Mouse (Mus musculus) adrenal gland, postnatal 4 days (tissue): Measurements from ENCODE around the gene Sprr2a2. TPM values are rescaled to one million over a fixed set of nuclear protein-coding genes. Genes with fewer than 3 reads are reported as not detected.
"Not testable (repeated sequence)": the region's sequence is repeated elsewhere in the genome, so short reads cannot be mapped to it uniquely, and the experiment has no call there.

Experiments
- DNase-seq, 2 experiments: peaks; one replicate each; pipeline ENCODE4 v3.0.0; 2021 to 2022; ENCODE audit warnings: low spot score in 2 of 2, mixed read lengths in 2 of 2
- long read RNA-seq, 2 experiments: library from polyadenylated mRNA; stranded (forward); transcript quantifications; one replicate each; pipeline ENCODE4 v2.0.0; 2021
- total RNA-seq, 2 experiments: library from RNA; stranded (reverse); gene quantifications; 2 replicates each; pipeline ENCODE4 v1.2.3; 2021

Gene Sprr2a2
- total RNA-seq = not detected
- long read RNA-seq, experiment 1 = 0 reads
- long read RNA-seq, experiment 2 = 0 reads

GRCm38 (mm10) chr3:92215569-92215968 lies at the start of gene Sprr2a2, which contains the start of gene Sprr2a1:
TSS of gene Sprr2a2 (plus strand) at chr3:92215920.
TSS of gene Sprr2a1 (plus strand) at chr3:92215799.
- not testable (repeated sequence) for DNase-seq

GRCm38 (mm10) chr3:92169847-92170246 lies 45.9 kb upstream of the Sprr2a2 start:
- DNase-seq = no peak

- DNase-seq = no peak
These were observed 38.8 kb upstream of the Sprr2a2 start for GRCm38 (mm10) chr3:92176880-92177279.

GRCm38 (mm10) chr3:92195512-92196200 lies 20.1 kb upstream of the Sprr2a2 start:
- DNase-seq = no peak

GRCm38 (mm10) chr3:92211133-92211925 lies 4.4 kb upstream of the Sprr2a2 start:
- DNase-seq = not testable (repeated sequence)

GRCm38 (mm10) chr3:92212059-92212458 lies 3.7 kb upstream of the Sprr2a2 start:
- DNase-seq = not testable (repeated sequence)

- not testable (repeated sequence) for DNase-seq
These were observed 2.1 kb upstream of the Sprr2a2 start for GRCm38 (mm10) chr3:92213651-92214050.

GRCm38 (mm10) chr3:92219031-92219430 lies 3.3 kb downstream of the Sprr2a2 start:
- DNase-seq = not testable (repeated sequence)

GRCm38 (mm10) chr3:92223708-92224107 lies 8.0 kb downstream of the Sprr2a2 start:
- DNase-seq = not testable (repeated sequence)

- DNase-seq = not testable (repeated sequence)
These were observed 11.7 kb downstream of the Sprr2a2 start for GRCm38 (mm10) chr3:92227410-92227809.

- not testable (repeated sequence) for DNase-seq
These were observed 20.9 kb downstream of the Sprr2a2 start for GRCm38 (mm10) chr3:92236463-92237189.

GRCm38 (mm10) chr3:92238736-92239135 lies 23.0 kb downstream of the Sprr2a2 start:
- DNase-seq = not testable (repeated sequence)

- DNase-seq = not testable (repeated sequence)
These were observed 23.5 kb downstream of the Sprr2a2 start for GRCm38 (mm10) chr3:92239197-92239596.

GRCm38 (mm10) chr3:92244833-92245232 lies 29.1 kb downstream of the Sprr2a2 start:
- DNase-seq = not testable (repeated sequence)

- not testable (repeated sequence) for DNase-seq
These were observed 30.5 kb downstream of the Sprr2a2 start for GRCm38 (mm10) chr3:92246245-92246644.

GRCm38 (mm10) chr3:92248494-92248893 lies 32.8 kb downstream of the Sprr2a2 start:
- DNase-seq = not testable (repeated sequence)

GRCm38 (mm10) chr3:92250450-92250849 lies 34.7 kb downstream of the Sprr2a2 start:
- DNase-seq = not testable (repeated sequence)

GRCm38 (mm10) chr3:92253860-92254259 lies 38.1 kb downstream of the Sprr2a2 start:
- DNase-seq = not testable (repeated sequence)

- not testable (repeated sequence) for DNase-seq
These were observed 42.8 kb downstream of the Sprr2a2 start for GRCm38 (mm10) chr3:92258526-92258925.

GRCm38 (mm10) chr3:92263462-92263861 lies 47.7 kb downstream of the Sprr2a2 start:
- DNase-seq = not testable (repeated sequence)

- DNase-seq = not testable (repeated sequence)
These were observed 55.8 kb downstream of the Sprr2a2 start for GRCm38 (mm10) chr3:92271414-92271985.
